Mouse (Mus musculus) spleen, adult 18-20 months (tissue): Measurements from ENCODE around the gene Bola3.
"Not testable (repeated sequence)": the region's sequence is repeated elsewhere in the genome, so short reads cannot be mapped to it uniquely, and the experiment has no call there.

Experiments used
- DNase-seq, 2 experiments: peaks; one replicate each; pipeline ENCODE4 v3.0.0; 2022; ENCODE audit warnings: mixed read lengths in 2 of 2

The Bola3 gene

DNA sequence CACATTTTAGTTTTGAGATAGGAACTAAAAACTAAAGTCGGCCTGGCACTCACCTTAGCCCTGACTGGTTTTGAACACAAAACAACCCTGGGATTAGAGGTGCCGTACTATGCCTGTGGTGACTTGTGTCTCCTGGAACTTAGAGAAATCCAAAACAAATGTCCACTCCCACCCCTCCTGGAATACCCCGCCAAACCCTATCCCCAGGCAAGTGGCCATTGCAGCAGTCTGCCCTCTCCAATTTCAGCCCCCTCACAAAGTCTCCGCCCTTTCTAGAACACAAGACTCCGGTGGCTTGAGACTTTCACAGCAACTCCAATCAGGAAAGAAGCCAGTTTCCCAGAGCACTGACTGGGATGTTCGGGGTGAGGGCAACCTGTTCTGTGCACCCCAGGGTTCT lies at the start of gene Bola3:
TSS of gene Bola3 (plus strand) at position 275 of the 400 bp plus-strand sequence.
- no peak for DNase-seq

DNA sequence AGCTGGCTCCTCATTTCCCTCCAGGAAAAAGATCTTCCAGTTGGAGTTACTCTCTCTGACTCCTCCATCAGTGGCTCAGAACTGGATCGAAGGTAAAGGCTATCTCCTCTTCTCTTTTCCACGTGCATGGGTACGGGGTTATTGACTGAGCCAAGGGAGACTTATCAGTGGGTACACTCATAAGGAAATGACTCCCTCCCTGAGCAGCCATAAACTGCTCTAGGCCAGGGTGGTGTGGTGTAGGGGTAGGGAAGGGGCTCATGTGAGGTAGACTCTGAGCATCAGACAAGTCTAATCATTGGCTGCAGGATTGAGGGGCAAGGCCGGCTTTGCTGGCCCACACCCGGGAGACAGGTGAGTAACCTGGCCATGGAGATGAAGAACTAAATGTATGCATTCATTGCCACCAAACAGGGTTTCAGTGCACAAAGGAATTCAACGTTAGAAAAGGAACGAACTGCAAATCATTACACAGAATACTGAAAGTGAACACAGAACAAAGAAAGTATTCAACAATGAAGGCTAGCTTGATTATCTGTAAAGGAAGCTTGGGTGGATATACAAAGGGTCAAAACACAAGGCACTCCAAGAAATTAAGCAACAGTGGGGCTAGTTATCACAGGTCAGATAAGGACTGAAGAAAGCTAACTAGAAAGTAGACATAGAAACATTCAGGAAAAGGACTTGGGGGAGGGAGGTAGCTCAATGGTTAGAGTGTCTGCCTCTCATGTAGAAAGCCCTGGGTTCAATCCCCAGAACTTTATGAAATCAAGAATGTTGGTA lies 48.3 kb upstream of the Bola3 start:
- no peak for DNase-seq

DNA sequence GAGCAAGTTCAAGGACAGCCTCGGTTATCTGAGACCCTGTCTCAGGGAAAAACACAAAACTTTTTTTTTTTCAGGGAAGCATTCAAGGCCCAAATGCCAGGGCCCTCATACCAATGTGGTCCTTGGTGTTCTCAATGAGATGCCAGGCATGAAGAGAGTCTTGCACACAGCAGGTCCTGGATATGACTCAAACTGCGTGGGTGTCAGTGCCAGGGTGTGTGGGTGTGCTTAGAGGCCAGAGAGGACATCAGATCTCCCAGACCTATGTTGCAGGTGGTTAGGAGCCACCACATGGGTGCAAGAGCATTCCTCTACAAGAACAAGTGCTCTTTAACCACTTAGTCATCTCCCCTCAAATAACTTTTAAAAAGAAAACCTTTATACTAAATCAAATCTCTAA lies 47.7 kb upstream of the Bola3 start:
- no peak for DNase-seq

DNA sequence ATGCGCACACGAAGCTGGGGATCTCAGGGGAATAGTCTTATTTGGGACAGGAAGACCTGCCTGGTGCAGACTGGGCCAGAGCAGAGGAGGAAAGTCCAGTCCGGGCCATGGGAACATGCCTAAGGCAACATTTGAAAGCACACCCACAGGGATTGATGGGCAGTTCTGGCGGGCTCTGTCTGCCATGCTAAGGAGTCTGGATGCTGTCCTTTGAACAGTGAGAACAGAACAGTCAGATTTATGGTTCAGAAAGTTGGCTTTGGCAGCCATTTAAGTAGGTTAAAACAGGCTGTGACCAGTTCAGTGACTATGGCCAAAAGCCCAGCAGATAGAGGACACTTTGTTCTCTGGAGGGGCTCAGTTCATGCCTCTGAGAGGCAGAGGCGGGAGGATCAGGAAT lies 46.7 kb upstream of the Bola3 start:
- no peak for DNase-seq

DNA sequence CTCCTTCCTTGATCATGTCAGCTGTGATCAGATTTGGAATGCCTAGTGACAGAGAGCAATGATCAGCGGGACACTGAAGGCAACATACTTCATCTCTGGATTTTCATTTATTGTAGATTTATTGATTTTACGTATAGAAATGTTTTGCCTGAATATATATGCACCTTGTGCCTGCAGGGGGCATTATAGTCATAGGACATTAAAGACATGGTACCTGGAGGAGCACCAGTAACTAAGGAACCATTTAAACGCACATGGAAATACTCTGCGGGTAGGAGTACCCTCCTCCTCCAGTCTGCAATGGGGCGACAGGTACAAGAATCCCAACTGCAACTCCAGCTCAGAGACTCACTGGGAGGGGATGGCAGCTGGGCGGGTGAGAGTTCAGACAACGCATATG lies 39.9 kb upstream of the Bola3 start:
- DNase-seq = peak in 1 of 2 experiments; percentile 29

DNA sequence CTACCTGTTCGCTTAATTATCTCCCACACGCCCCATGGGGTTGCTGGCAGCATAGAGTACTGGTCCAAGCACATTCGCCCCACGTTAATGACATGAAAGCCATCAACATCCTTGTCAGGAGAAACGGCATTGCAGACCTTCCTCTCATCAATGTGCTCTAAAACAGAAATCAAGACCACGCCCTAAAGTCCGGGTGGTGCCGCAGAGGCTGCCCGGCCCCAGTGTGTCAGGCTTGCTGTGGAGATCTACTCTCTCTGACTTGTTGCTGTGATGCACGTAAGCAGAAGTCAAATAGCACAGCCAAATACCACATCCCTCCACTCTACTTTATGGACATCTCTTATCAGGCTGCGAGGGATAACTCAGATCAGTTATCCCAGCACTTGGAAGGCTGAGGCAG lies 37.7 kb upstream of the Bola3 start:
- DNase-seq = no peak

DNA sequence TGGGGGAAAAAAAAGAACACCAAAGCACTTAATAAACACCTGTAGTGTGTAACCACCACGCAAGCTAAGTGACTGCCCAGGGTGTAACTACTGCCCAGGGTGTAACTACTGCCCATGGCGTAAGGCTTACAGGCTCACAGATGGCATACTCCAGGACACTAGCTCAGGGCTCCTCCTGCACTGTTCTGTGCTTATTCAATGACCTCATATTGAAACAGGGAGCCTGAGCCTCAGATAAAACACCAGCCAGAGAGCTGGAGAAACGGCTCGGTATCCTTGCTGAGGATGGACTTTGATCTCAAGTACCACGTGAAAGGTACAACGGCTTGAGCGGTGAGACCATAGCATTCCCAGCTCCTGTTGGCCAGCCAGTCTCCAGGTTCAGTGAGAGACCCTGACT lies 36.9 kb upstream of the Bola3 start:
- no peak for DNase-seq

DNA sequence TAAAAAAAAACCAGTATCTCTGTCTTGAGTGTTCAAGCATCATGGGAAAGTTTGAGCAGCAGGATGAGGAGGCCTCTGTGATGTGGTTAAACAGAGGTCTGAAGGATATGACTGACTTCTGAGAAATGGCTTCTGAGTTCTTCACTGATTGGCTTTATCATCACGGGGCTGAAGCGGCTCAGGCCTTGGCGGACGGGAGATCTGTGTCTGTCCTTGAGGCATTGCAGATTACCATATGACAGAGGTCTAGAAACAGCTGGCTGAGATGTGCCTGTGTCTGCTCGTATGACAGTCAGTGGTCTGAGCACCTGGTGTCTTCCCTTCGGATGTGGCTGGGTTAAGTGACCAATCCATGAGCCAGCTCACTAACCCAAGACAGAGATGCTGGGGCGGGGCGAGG lies 36.4 kb upstream of the Bola3 start:
- no peak for DNase-seq

DNA sequence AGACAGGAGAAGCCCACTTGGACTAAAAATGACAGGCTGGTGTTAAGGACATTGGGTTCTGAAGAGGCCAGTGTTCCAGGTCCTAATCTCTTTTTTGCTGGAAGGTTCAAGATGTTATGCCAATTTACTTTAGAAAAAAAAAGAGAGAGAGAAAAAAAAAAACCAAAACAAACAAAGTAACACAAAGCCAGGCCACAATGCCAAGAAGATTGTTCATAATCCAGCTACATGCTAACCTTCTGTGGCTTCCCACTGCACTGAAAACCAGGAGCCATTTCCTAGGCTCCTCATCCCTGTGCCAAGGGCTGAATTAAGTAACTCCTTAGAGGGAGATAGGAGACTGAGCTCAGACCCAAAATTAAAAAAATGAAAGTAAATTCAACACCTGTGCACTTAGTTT lies 33.7 kb upstream of the Bola3 start:
- DNase-seq = no peak

DNA sequence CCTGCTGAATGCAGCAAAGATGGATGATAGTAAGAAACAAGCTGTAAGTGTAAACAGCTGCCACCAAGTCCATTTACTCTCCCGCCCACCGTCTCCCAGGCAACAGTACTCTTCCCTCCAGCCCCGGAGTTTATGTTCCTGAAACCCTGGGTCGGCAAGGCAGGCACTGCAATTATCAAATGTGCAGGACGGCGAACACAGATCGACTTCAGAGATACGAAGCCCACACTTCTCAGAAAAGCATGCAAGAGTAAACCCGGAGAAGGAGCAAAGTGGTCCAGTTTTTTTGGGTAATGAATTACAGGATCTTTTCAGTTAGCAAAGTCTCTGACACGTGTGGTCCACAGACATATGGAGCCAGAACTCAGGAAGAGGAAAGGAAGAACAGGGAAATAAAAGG lies 32.9 kb upstream of the Bola3 start:
- no peak for DNase-seq

DNA sequence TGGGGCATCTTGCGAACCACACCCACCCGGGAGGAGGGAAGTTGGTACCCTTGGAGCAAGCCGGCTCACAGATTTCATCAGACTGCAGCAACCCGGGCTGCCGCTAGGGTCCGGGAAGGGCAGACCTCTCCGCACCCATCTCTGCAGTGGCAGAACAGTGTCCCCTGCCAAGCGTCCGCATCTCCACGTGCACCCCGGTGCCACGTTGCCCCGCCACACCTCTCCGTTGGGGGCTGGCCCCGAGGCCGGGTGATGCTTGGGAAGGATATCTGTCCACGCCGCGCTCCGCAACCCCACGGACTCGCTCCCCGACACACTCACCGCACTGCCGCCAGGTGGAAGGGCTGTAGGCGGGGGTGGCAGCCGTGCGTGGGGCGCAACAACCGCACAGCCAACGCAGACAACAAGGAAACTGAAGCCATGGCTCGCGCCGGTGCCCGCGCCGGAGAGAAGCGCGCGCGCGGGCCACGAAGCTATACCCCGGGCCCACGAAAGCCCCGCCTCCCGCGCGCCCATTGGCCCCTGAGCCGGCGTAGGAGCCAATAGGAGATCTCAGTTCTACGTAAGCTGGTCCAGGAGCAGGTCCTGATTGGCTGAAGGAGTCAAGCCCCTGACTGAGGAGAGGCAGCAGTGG lies 31.7 kb upstream of the Bola3 start:
- peak; percentile 82 to 90 for DNase-seq

DNA sequence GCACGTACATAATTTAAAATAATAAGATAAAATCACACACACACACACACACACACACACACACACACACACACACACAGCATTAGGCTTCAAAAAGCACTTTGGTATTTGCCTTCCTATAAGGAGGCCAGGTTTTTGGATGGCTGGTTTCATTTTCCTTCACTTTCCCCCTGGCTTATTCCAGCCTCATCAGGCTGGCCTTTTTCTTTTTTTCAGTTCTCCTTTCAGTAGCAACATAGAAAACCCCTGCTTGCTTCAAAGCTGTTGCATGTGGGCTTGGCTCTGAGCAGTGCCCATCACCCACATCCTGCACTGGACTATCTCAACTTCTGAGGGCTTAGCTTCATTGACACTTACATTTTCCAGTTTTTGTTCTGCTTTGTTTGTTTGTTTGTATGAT lies 27.0 kb upstream of the Bola3 start:
- DNase-seq = peak; percentile 13 to 22

DNA sequence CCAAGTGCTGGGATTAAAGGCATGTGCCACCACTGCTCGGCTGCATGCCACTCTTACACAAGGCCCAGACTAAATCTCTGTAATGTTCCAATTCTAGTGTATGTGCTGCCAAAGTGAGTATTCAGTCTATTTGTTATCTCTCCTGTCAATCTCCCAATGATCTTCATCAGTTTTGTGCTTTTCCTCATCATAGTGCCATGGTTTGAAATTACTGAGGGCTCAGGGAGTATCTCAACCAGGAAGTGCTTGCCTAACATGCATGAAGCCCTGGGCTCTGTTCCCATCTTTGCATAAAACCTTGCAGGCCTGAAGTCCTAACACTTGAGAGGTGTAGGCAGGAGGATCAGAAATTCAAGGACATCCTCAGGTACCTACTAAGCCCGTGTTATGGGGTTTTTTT lies 26.2 kb upstream of the Bola3 start:
- no peak for DNase-seq

DNA sequence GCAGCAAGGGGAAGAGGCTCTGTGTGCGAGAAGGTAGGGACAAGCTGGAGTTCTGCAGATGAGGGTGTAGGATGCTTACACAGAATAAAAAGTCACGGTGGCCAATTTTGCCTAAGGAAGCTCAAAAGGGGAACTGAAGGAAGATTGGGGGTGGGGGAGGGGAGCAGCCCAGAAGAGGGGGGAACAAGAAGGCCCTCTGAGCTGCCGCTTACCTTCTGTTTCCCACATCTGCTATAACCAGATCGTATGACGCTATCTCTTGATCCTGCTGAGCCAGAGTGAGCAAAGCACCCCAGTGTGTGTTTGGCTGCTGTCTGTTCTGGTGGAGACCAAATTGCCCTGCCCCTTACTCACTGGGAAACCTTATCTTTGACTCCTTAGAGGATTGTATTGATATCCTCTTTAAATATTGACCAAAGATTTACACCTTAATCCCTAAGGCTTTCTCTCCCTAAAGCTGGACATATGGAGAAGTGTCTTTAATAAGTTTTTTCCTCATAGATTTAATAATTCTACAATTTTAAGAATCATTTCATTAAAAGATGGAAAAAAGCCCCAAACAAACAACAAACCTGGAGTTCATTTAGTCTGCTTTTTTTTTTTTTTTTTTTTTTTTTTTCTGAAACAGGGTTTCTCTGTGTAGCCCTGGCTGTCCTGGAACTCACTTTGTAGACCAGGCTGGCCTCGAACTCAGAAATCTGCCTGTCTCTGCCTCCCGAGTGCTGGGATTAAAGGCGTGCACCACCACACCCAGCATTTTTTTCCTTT lies 25.1 kb upstream of the Bola3 start:
- peak in 1 of 2 experiments; percentile 10 for DNase-seq

DNA sequence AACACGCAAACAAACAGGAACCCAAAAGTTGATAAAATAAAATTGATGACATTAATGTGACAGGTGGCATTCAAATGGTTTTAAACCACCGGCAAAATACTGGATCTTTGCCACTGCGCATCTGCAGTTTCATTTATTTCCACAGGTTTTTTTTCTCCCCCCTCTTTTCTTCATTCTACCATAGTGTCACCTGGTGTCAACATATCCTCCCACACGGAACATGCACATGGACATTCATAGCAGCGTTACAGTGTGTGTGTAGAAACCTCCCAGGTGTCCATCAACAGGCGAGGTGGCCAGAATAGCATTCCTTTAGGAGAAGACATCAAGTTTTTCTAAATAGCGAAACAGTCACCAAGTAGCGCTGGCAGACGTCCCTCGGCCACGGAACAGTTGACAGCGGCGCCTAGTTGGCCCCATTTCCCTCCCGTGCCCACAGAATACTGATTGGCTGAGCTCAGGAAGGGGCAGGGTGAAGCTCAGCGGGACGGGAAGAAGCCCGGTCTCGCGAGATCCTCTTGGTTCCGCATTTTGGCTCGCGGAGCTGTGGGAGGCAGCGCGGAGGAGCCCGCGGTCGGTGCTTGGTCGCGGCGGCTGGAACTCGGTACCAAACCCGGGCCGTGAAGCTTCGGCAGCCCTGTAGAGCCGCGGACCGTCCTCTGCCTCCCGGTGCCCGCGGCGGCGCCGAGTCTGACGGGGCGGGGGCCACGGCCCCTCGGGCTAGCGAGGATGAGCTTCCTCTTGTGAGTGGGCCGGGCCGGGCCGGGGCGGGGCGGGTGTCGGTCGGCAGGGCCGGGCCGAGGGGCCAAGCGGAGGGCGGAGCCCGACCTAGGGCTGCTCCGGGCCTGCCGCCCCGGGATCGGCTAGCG lies 23.2 kb upstream of the Bola3 start, which contains the start of the genes Mthfd2 and Mob1a:
TSS of gene Mthfd2 (minus strand) at position 384 of the 869 bp plus-strand sequence.
TSS of gene Mob1a (plus strand) at position 492 of the 869 bp plus-strand sequence.
- DNase-seq = peak; percentile 91 to 93

DNA sequence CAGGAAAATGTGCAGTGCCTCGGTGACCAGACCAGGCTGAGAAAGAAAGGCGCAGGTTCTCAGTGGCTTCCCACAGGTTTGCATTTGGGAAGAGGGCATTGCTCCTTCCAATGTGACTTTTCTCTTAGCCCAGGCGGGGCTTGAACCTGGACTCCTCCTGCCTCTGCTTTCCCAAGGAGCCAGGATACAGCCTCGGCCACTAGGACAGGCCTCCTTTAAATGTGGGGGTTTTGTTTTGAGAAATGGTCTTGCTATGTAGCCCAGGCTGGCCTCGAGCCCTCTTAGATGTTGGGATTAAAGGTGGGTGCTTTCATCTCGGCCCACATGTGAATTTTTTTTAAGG lies 22.6 kb upstream of the Bola3 start:
- DNase-seq = no peak

DNA sequence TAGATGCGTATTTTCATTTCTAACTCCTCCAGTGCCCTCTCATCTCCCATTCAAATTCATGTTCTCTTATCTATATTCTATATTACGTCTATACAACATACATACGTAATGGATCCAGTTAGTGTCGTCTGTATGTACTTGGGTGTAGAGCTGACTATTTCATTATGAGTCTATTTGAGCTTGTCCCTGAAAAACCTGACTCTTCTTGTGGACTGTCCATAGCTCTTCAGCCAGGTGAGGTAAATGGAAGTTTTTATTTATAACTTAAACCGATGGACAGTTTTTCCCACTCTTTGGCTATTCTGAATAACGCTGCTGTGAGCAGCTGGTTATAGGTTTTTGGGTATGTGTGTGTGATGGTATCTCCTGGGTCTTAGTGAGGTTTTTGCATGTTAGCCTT lies 22.2 kb upstream of the Bola3 start:
- no peak for DNase-seq

DNA sequence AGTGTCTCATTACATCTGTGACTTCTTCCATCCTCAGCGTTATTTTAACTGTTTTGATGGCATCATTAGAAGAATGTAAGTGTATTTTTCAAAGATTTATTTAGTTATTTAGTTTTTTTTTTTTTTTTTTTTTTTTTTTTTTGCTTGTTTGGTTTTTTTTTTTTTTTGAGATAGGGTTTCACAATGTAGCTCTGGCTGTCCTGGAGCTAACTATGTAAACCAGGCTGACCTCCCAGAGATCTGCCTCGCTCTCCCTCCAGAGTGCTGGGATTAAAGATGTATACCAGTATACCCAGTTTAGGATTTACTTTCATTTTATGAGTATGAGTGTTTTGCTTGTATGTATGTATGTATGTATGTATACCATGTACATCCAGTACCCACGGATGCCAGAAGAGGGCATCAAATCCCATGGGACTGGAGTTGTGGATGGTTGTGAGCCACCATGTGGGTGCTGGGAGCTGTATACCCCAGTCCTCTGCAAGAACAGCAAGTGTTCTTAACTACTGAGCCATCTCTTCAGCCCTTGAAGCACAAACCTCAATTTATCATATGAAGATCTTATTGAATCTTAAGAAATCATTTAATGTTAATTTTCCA lies 21.3 kb upstream of the Bola3 start:
- DNase-seq = no peak

DNA sequence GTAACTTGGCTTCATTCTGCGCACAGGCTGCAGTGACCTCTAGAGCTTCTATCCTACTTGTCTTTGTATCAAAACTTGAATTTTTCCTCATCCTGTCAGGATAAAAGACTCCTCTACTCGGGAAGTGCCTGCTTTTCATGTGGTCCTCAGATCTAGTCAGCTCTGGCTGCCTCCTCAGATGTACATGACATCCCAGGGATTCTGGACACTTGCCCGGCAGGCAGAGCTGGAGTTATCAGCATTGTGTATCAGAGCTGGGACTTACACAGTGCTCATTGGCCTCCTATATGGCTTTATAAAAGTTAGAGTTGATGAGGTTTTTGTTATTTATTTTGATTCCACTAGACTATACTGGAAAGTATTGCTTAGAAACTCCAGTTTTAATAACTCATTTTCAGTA lies 7.6 kb upstream of the Bola3 start:
- no peak for DNase-seq

DNA sequence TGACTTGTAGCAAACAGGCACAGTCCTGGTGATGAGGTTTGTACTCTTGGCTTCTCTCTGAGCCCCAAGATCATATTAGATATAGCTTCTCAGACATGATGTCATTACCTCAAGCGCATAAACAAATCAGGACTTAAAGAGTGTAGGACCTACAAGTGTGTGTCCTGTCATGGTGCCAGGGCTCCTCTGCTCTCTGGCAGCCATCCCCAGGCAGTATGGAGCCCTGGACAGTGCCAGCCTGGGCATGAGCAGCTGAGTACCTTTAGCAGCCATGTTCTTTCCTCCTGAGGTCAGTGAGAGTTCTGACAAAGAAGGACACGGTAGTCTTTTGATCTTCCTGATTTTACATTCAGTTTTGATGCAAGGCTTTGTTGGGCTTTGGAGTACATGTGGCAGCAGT lies 6.0 kb upstream of the Bola3 start:
- DNase-seq = no peak

DNA sequence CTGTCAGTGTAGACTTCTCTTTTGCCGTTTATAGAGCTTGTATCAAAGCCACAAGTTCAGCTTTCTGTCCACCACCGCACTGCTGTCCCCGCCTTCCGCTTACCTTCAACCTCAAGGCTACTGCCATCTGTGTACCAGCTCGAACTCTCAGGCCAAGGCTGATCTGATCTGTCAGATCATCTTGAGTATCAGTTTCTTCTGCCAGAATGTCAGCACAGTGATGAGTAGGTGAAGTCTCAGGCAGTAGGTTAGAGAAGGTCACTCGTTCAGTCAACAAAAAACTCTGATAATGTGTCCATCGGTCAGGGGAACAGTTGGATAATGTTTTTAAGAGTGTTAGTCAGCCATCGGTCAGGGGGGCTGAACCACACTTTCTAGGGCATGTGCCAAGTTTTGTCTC lies 3.7 kb upstream of the Bola3 start:
- DNase-seq = not testable (repeated sequence)

DNA sequence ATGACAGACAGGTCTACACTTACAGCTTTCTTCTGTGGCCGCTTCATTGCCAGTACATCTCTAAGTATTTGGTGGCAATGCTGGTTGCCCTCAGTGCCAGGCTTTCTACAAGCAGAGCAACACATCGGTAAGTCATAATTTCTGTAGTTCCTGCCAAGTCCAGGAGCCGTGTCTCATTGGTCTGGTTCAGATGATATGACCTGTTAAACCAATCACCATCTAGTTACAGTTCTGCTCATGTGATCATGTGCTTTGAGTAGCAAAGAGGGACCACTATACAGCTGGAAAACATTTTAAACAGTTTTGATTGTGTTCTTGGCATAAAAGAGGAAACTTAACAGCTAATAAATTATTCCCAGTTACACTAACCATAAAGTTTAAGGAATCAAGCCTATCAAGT lies 1.0 kb upstream of the Bola3 start:
- no peak for DNase-seq
